Mouse (Mus musculus) kidney, postnatal 0 days (tissue): ENCODE data around the gene Cldn14. TPM values are rescaled to one million over a fixed set of nuclear protein-coding genes. Genes with fewer than 3 reads are reported as not detected.

Source experiments
- ATAC-seq: fragments of 200-750 bp; cut with Nextera tagmentation; replicated peaks from 2 replicates; pipeline ENCODE4 v1.8.0; 2017; ENCODE audit warnings: low read depth, moderate number of reproducible peaks, moderate TSS enrichment, moderate library complexity; ENCODE audit not compliant: low FRiP score
- DNase-seq: peaks from one replicate; pipeline ENCODE4 v3.0.0-alpha.2; 2016; ENCODE audit warnings: low spot score
- H3K27ac ChIP-seq: fragments of 300-500 bp; sonication (generic); 2 replicates; pipeline ENCODE4 v1.5.1; 2014; ENCODE audit warnings: mild to moderate bottlenecking
- H3K27me3 ChIP-seq: fragments of 300-500 bp; sonication (generic); 2 replicates; pipeline ENCODE4 v1.6.1; 2014; ENCODE audit warnings: low read length, mixed read lengths; ENCODE audit not compliant: insufficient read depth
- H3K36me3 ChIP-seq: fragments of 300-500 bp; sonication (generic); 2 replicates; pipeline ENCODE4 v1.6.1; 2014; ENCODE audit warnings: low read length, mixed read lengths; ENCODE audit not compliant: insufficient read depth
- H3K4me1 ChIP-seq: fragments of 300-500 bp; sonication (generic); replicated peaks from 2 replicates; pipeline ENCODE4 v1.6.1; 2014; ENCODE audit warnings: antibody characterized with exemption, low read length, mixed read lengths; ENCODE audit not compliant: insufficient read depth
- H3K4me2 ChIP-seq: fragments of 300-500 bp; sonication (generic); 2 replicates; pipeline ENCODE4 v1.6.1; 2014; ENCODE audit warnings: mild to moderate bottlenecking, low read length, moderate library complexity, mixed read lengths
- H3K4me3 ChIP-seq: fragments of 300-500 bp; sonication (generic); replicated peaks from 2 replicates; pipeline ENCODE4 v1.5.1; 2014; ENCODE audit warnings: low read depth, low read length
- H3K9ac ChIP-seq: fragments of 300-500 bp; sonication (generic); 2 replicates; pipeline ENCODE4 v1.6.1; 2014; ENCODE audit warnings: low read depth, low read length
- H3K9me3 ChIP-seq: fragments of 300-500 bp; sonication (generic); replicated peaks from 2 replicates; pipeline ENCODE4 v1.6.1; 2016; ENCODE audit warnings: low read length, inconsistent platforms, mixed read lengths
- CTCF ChIP-seq: IDR thresholded peaks from 2 replicates; pipeline ENCODE4 v1.5.1; 2016; ENCODE audit warnings: antibody characterized with exemption, low read depth, mild to moderate bottlenecking, moderate library complexity
- WGBS: fragments of 180-500 bp; shearing (Covaris S2); extraction: QIAGEN DNeasy Blood & Tissue Kit; methylation state at CpG from one replicate; pipeline ENCODE4 v1.1.7; 2014; 5-methylcytosine and 5-hydroxymethylcytosine counted together
- polyA plus RNA-seq: library from polyadenylated mRNA; unstranded; fragments of >200 nt; fragmentation: Nextera tagmentation; extraction: Ambion mirVana; gene quantifications from 2 replicates; pipeline ENCODE4 v1.2.1, GENCODE M21; 2015

Gene Cldn14
- polyA plus RNA-seq, 1 experiment from 2014 or later = 0.95 TPM

DNA sequence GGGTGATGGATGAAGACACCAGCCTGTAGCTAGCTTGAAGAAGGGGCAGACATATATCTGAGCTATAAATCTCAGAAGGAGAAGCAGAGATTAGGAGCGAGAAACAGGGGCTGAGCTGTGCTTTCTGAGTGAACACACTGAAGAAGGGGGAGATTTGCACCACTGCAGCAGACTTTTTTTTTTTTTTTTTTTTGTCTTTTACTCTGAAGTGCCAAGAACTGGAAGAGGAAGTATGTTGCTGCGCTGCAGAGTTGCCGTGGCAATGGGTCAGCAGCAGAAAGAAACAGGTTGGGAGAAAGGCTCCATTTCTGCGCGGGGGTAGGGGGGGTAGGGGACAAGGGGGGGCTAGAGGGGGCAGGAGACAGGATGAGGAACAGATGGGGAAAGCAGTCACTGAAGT is 2.6 kb upstream of the Cldn14 start:
- TF ChIP-seq CTCF = no peak
- Histone ChIP-seq H3K27ac (no peak overlapping the region), H3K4me3 (no peak overlapping the region), H3K9ac (no peak overlapping the region), H3K4me2 (no peak overlapping the region), H3K9me3 (no peaks in the 10 kb centered on the region), H3K27me3 (no peaks in the 10 kb centered on the region), H3K36me3 (no peaks in the 10 kb centered on the region), H3K4me1 (no peaks in the 10 kb centered on the region)
- WGBS = 6% methylated on average over 5 of the region's 5 CpGs
- ATAC-seq = no peak
- DNase-seq = peak; percentile 60

GRCm38 (mm10) chr16:94010633-94011032 is 2.0 kb upstream of the Cldn14 start:
- no peak for ATAC-seq
- Histone ChIP-seq H3K9ac (no peak overlapping the region), H3K36me3 (no peaks in the 10 kb centered on the region), H3K9me3 (no peaks in the 10 kb centered on the region), H3K4me2 (no peak overlapping the region), H3K27me3 (no peaks in the 10 kb centered on the region), H3K4me3 (no peak overlapping the region), H3K4me1 (no peaks in the 10 kb centered on the region), H3K27ac (no peak overlapping the region)
- no peak for DNase-seq
- TF ChIP-seq CTCF = no peak
- 70% methylated on average over 3 of the region's 3 CpGs for WGBS

DNA sequence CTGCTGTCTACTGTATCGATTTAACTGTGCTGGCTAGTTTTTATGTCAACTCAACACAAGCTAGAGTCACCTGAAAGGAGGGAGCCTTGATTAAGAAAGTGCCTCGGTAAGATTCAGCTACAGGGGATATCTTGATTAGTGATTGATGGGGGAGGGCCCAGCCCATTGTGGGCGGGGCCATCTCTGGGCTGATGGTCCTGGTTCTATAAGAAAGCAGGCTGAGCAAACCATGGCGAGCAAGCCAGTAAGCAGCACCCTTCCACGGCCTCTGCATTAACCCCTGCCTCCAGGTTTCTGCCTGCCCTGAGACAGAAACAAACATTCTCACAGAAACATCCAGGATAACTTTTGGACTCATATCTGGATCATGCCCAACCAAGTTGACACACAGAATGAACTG is 1.5 kb upstream of the Cldn14 start:
- Histone ChIP-seq H3K36me3 (no peaks in the 10 kb centered on the region), H3K4me1 (no peaks in the 10 kb centered on the region), H3K4me3 (no peak overlapping the region), H3K9ac (no peak overlapping the region), H3K4me2 (no peak overlapping the region), H3K27me3 (no peaks in the 10 kb centered on the region), H3K9me3 (no peaks in the 10 kb centered on the region), H3K27ac (no peak overlapping the region)
- no peak for ATAC-seq
- no peak for TF ChIP-seq CTCF
- no peak for DNase-seq
- 81% methylated on average over 5 of the region's 5 CpGs for WGBS

DNA sequence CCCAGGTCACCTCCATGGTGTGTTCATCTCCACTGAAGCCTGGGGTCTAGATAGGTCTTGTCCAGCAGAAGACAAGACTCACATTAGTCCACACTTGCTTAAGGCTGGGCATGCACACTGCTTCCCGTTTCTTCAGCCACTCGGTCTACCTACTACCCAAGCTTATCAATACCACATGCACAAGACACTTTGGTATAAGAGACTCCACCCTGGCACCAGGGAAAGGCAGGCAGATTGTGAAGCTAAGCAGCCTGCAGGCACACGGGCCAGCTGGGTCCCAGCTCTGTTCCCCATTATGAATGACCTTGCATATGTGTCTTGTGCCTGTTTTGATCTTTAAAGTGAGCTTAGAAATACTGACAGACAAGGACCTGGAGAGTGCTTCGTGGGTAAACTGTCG is 719 bp upstream of the Cldn14 start:
- Histone ChIP-seq H3K9ac (no peak overlapping the region), H3K4me3 (no peak overlapping the region), H3K4me2 (no peak overlapping the region), H3K4me1 (no peaks in the 10 kb centered on the region), H3K27ac (no peak overlapping the region), H3K27me3 (no peaks in the 10 kb centered on the region), H3K9me3 (no peaks in the 10 kb centered on the region), H3K36me3 (no peaks in the 10 kb centered on the region)
- 81% methylated on average over 5 of the region's 5 CpGs for WGBS
- no peak for DNase-seq
- no peak for ATAC-seq
- no peak for TF ChIP-seq CTCF

GRCm38 (mm10) chr16:94006706-94007665 is 1.7 kb downstream of the Cldn14 start:
- Histone ChIP-seq H3K9ac (no peak overlapping the region), H3K36me3 (no peaks in the 10 kb centered on the region), H3K27ac (no peak overlapping the region), H3K4me2 (peak overlapping the region; percentile 35; the same call in 1 of the 2 replicates), H3K27me3 (no peaks in the 10 kb centered on the region), H3K9me3 (no peaks in the 10 kb centered on the region), H3K4me3 (no peak overlapping the region), H3K4me1 (no peaks in the 10 kb centered on the region)
- no peak for ATAC-seq
- peak; percentile 75 for DNase-seq
- 36% methylated on average over 23 of the region's 23 CpGs for WGBS
- TF ChIP-seq CTCF = no peak

GRCm38 (mm10) chr16:94003478-94003877 is 5.2 kb downstream of the Cldn14 start:
- no peak for DNase-seq
- H3K4me2 ChIP-seq = no peak overlapping the region
- TF ChIP-seq CTCF = no peak
- WGBS = 86% methylated on average over 6 of the region's 6 CpGs
- no peak for ATAC-seq
- no peaks in the 10 kb centered on the region for H3K36me3 ChIP-seq
- H3K9me3 ChIP-seq = no peaks in the 10 kb centered on the region
- no peaks in the 10 kb centered on the region for H3K27me3 ChIP-seq
- no peaks in the 10 kb centered on the region for H3K4me1 ChIP-seq
- no peak overlapping the region for H3K9ac ChIP-seq
- H3K27ac ChIP-seq = no peak overlapping the region
- H3K4me3 ChIP-seq = no peak overlapping the region
